17 mouse cellular contexts compared by ENCODE assay signal in genomic region chr4:65831872-65832271, GRCm38 (mm10).
"Had no signal": no experiment of that assay in that cellular context is flagged by ENCODE, and none has a peak within 500 bp of the region (broad histone marks: within the 10 kb centered on the region; RNA-seq: fewer than 3 reads in every experiment).

No protein-coding gene starts in this region.

- DNase-seq: gastrocnemius, adult 2 months; gastrocnemius, postnatal 10 days; gastrocnemius, postnatal 25 days; heart, adult 2 months; heart, postnatal 14 days; heart, postnatal 4 days; kidney, adult 11 months; kidney, adult 2 months; kidney, adult 9 months; kidney, postnatal 14 days; kidney, postnatal 36 days; layer of hippocampus, adult 9-11 months; layer of hippocampus, postnatal 36 days; left cerebral cortex, postnatal 4 days had no signal

- ATAC-seq: hindbrain, postnatal 0 days; intestine, embryonic 16.5 days; liver, embryonic 12.5 days had no signal
